ENCODE assay signal across 8 mouse cellular contexts in the genomic region with DNA sequence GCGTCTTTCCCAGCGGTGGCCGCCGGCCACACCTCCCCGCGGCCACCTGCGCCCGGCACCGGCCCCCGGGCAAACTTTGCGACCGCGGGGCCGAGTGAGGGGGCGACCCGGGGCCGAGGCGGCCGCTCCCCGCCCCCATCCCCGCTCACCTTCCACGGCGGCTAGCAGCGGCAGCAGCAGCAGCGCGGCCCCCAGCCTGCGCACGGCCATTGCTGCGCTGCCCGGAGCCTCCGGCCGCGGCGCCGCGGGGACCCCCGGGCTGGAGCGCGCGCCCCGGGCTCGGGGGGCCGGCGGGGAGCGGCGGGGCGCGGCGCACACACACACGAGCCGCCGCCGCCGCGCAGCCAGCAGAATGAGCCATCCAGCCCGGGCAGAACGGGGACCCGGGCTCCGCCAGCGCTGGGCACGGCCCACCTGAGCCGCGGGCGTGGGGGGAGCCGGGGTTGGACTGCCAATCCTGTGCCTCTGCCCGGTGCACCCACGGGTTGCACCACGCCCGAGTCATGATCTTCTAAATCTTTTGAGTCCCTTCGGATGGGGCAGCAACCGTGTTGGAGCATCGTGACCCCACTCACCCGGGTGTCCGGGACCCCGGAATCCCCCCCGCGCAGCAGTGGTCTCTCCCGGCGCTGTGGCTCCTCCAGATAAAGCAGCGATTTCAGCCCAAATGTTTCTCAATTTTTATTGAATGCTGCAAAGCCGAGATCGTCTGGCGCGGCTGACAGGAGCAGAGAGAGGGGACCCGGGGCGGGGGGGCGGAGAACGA. TPM values are rescaled to one million over a fixed set of nuclear protein-coding genes. Genes with fewer than 3 reads are reported as not detected.
DNase-seq lines count a peak whose midpoint lies in the region; ATAC-seq lines count a peak whose summit lies in the region.

Gene Ephb2 (minus strand): TSS at position 368 of the 766 bp plus-strand sequence.

- peak within 1 kb of the TSS; percentile 99 for H3K9ac ChIP-seq in hindbrain, embryonic 12.5 days
- H3K9ac ChIP-seq in lung, embryonic 15.5 days: peak within 1 kb of the TSS; percentile 53

- H3K9me3 ChIP-seq in hindbrain, embryonic 12.5 days (replicated peaks): no peaks in the 10 kb centered on the region
- no peaks in the 10 kb centered on the region for H3K9me3 ChIP-seq in lung, embryonic 15.5 days

- H3K4me3 ChIP-seq in hindbrain, embryonic 12.5 days: peak within 1 kb of the TSS; percentile 99
- peak within 1 kb of the TSS; percentile 67 for H3K4me3 ChIP-seq in lung, embryonic 15.5 days

- no peaks in the 10 kb centered on the region for H3K27me3 ChIP-seq in hindbrain, embryonic 12.5 days
- peaks cover 63% of the 10 kb centered on the region for H3K27me3 ChIP-seq in lung, embryonic 15.5 days

- peak; percentile 77 for ATAC-seq in hindbrain, embryonic 12.5 days (ENCODE audit: low FRiP score)
- ATAC-seq in lung, embryonic 15.5 days (ENCODE audit: borderline replicate concordance, extremely low read depth, low FRiP score, low TSS enrichment): peak; percentile 64

- peak; percentile 81 for DNase-seq in NIH3T3 (ENCODE audit: low read depth)
- peak; percentile 89 to 92 for DNase-seq in cerebellum, postnatal 14 days
- peak; percentile 71 to 75 for DNase-seq in frontal cortex, postnatal 36 days (ENCODE audit: low spot score in 2 of 2)
- DNase-seq in layer of hippocampus, adult 9-11 months: peak; percentile 38
- peak; percentile 76 for DNase-seq in ovary, postnatal 36 days (ENCODE audit: low spot score)
- DNase-seq in thymus, postnatal 25 days: peak; percentile 83

- H3K36me3 ChIP-seq in hindbrain, embryonic 12.5 days: no peaks in the 10 kb centered on the region
- no peaks in the 10 kb centered on the region for H3K36me3 ChIP-seq in lung, embryonic 15.5 days

- peak within 1 kb of the TSS; percentile 99 for H3K27ac ChIP-seq in hindbrain, embryonic 12.5 days
- H3K27ac ChIP-seq in lung, embryonic 15.5 days: peak within 1 kb of the TSS; percentile 87

- under 1% methylated on average over 70 of the region's 88 CpGs for WGBS in hindbrain, embryonic 12.5 days
- under 1% methylated on average over 83 of the region's 88 CpGs for WGBS in lung, embryonic 15.5 days

- H3K4me1 ChIP-seq in hindbrain, embryonic 12.5 days: peaks cover 74% of the 10 kb centered on the region
- peaks cover 48% of the 10 kb centered on the region for H3K4me1 ChIP-seq in lung, embryonic 15.5 days

- H3K4me2 ChIP-seq in hindbrain, embryonic 12.5 days (replicated peaks): peak within 1 kb of the TSS; percentile 87
- peak within 1 kb of the TSS; percentile 91 for H3K4me2 ChIP-seq in lung, embryonic 15.5 days

RNA-seq across cellular contexts. Expression of gene Ephb2, which starts in this region (rescaled TPM):
- 25.4 and 30.8 TPM in 2 replicates for polyA plus RNA-seq in hindbrain, embryonic 12.5 days (2016; fragmentation: Nextera tagmentation; extraction: Ambion mirVana)
- 5.1 and 5.8 TPM in 2 replicates for polyA plus RNA-seq in lung, embryonic 15.5 days (2015; fragmentation: Nextera tagmentation; extraction: Ambion mirVana)

Comparison
In these comparisons a context has a peak if more than half of its experiments do, and no peak if none do; other contexts are left out.
1. Peak in every context shown above with its lines: DNase-seq, ATAC-seq, H3K4me3 ChIP-seq and H3K27ac ChIP-seq.
2. DNase-seq: peak in every context shown above with its lines; median percentile 90 in cerebellum, postnatal 14 days; 83 in thymus, postnatal 25 days; 81 in NIH3T3; 76 in ovary, postnatal 36 days; 73 in frontal cortex, postnatal 36 days; 38 in layer of hippocampus, adult 9-11 months.